In genomic region chr15:85828071-85828470, GRCm38 (mm10) we compare ENCODE assay signal across 25 mouse cellular contexts. TPM values are rescaled to one million over a fixed set of nuclear protein-coding genes. Genes with fewer than 3 reads are reported as not detected.
DNase-seq lines count a peak whose midpoint lies in the region; ATAC-seq and TF ChIP-seq lines count a peak whose summit lies in the region.
"Had no signal": no experiment of that assay in that cellular context is flagged by ENCODE, and none has a peak within 500 bp of the region (broad histone marks: within the 10 kb centered on the region; RNA-seq: fewer than 3 reads in every experiment).

No protein-coding gene starts in this region.

- 23% methylated on average over 4 of the region's 4 CpGs for WGBS in liver, adult 2 months
- WGBS in midbrain, embryonic 11.5 days, result 92% methylated on average over 4 of the region's 4 CpGs
- WGBS in midbrain, embryonic 10.5 days, result 85% methylated on average over 4 of the region's 4 CpGs

- no peaks in the 10 kb centered on the region for H3K27me3 ChIP-seq in liver, adult 2 months (ENCODE audit: control insufficient read depth, insufficient read depth, low read length)
- no peaks in the 10 kb centered on the region for H3K27me3 ChIP-seq in midbrain, embryonic 11.5 days (ENCODE audit: control insufficient read depth, insufficient read depth, low read length)
- no peaks in the 10 kb centered on the region for H3K27me3 ChIP-seq in midbrain, embryonic 10.5 days (ENCODE audit: low read depth, poor library complexity, severe bottlenecking)
- H3K27me3 ChIP-seq: embryonic facial prominence, embryonic 12.5 days; forebrain, embryonic 13.5 days had no signal

- no peaks in the 10 kb centered on the region for H3K36me3 ChIP-seq in liver, adult 2 months (ENCODE audit: control insufficient read depth, insufficient read depth, low read length)
- no peaks in the 10 kb centered on the region for H3K36me3 ChIP-seq in midbrain, embryonic 11.5 days (ENCODE audit: control insufficient read depth, insufficient read depth, low read length)
- H3K36me3 ChIP-seq in midbrain, embryonic 10.5 days, result no peaks in the 10 kb centered on the region
- H3K36me3 ChIP-seq: embryonic facial prominence, embryonic 10.5 days; embryonic facial prominence, embryonic 12.5 days; G1E had no signal

- no peaks in the 10 kb centered on the region for H3K9me3 ChIP-seq in midbrain, embryonic 11.5 days (ENCODE audit: control insufficient read depth, low read length)
- H3K9me3 ChIP-seq in midbrain, embryonic 10.5 days (replicated peaks), result no peaks in the 10 kb centered on the region
- H3K9me3 ChIP-seq: embryonic facial prominence, embryonic 10.5 days; embryonic facial prominence, embryonic 12.5 days; forebrain, embryonic 13.5 days; G1E had no signal

- no peaks in the 10 kb centered on the region for H3K79me2 ChIP-seq in liver, adult 2 months (ENCODE audit: control insufficient read depth, insufficient read depth, low read length)

- H3K4me2 ChIP-seq in midbrain, embryonic 11.5 days, result no peak overlapping the region
- H3K4me2 ChIP-seq: embryonic facial prominence, embryonic 12.5 days; forebrain, embryonic 13.5 days had no signal

- peak overlapping the region; percentile 23; the same call in 1 of the 2 replicates for H3K27ac ChIP-seq in liver, adult 2 months (replicated peaks; ENCODE audit: insufficient read depth, low read depth, low read length)
- H3K27ac ChIP-seq in midbrain, embryonic 11.5 days (ENCODE audit: low read depth, low read length), result no peak overlapping the region
- H3K27ac ChIP-seq in midbrain, embryonic 10.5 days (replicated peaks), result no peak overlapping the region
- H3K27ac ChIP-seq: embryonic facial prominence, embryonic 10.5 days; embryonic facial prominence, embryonic 12.5 days; forebrain, embryonic 13.5 days had no signal

- peak; percentile 87 for DNase-seq in liver, adult 2 months (ENCODE audit: extremely low read depth, low read depth, low spot score)
- DNase-seq in liver, result no peak
- peak; percentile 55 for DNase-seq in lung, postnatal 25 days (ENCODE audit: low spot score)
- no peak for DNase-seq in lung, postnatal 4 days
- peak; percentile 57 for DNase-seq in midbrain, embryonic 11.5 days (ENCODE audit: low spot score, missing footprints)
- no peak for DNase-seq in midbrain, embryonic 10.5 days (ENCODE audit: low spot score)
- peak; percentile 20 for DNase-seq in naive thymus-derived CD4-positive, alpha-beta T cell, adult 2 months (ENCODE audit: low read depth)
- DNase-seq: adrenal gland, adult 8-10 months; adrenal gland, postnatal 14 days; adrenal gland, postnatal 36 days; B cell, adult 2 months; cerebellum, adult 11-12 months; cerebellum, adult 2 months; cerebellum, adult 9-10 months; cerebellum, postnatal 10 days; cerebellum, postnatal 25 days had no signal

- no peak for ATAC-seq in midbrain, embryonic 11.5 days (ENCODE audit: low FRiP score)
- ATAC-seq: activated CD4-positive, CD25-positive, alpha-beta regulatory T cell, adult 4 months; CD4-positive, CD25-positive, alpha-beta regulatory T cell, adult 4 months; forebrain, embryonic 13.5 days; Patski had no signal

- H3K4me3 ChIP-seq in liver, adult 2 months (ENCODE audit: insufficient read depth, low read depth, low read length), result no peak overlapping the region
- H3K4me3 ChIP-seq in midbrain, embryonic 11.5 days (ENCODE audit: low read depth, low read length), result no peak overlapping the region
- no peak overlapping the region for H3K4me3 ChIP-seq in midbrain, embryonic 10.5 days
- H3K4me3 ChIP-seq: embryonic facial prominence, embryonic 10.5 days; embryonic facial prominence, embryonic 12.5 days; forebrain, embryonic 13.5 days had no signal

- TF ChIP-seq CTCF in liver, adult 2 months (IDR thresholded peaks at IDR 0.05; ENCODE audit: low read depth, low read length), result no peak

- no peak overlapping the region for H3K9ac ChIP-seq in liver, adult 2 months (ENCODE audit: low read depth, low read length)
- no peak overlapping the region for H3K9ac ChIP-seq in midbrain, embryonic 11.5 days (ENCODE audit: low read length)
- H3K9ac ChIP-seq: embryonic facial prominence, embryonic 12.5 days; forebrain, embryonic 13.5 days had no signal

- peaks cover 21% of the 10 kb centered on the region; the same call in 1 of the 2 replicates for H3K4me1 ChIP-seq in liver, adult 2 months (ENCODE audit: control insufficient read depth, insufficient read depth, low read length)
- H3K4me1 ChIP-seq in midbrain, embryonic 11.5 days (ENCODE audit: control insufficient read depth, insufficient read depth, low read length), result peaks cover 3% of the 10 kb centered on the region
- peaks cover 14% of the 10 kb centered on the region for H3K4me1 ChIP-seq in midbrain, embryonic 10.5 days

- no peak for TF ChIP-seq POLR2A in liver, adult 2 months (IDR thresholded peaks at IDR 0.05; ENCODE audit: extremely low read depth, insufficient read depth, low read length)

RNA-seq across cellular contexts. Expression of gene Ttc38, which starts 4.0 kb away (rescaled TPM):
- 52.4 and 59.5 TPM in 2 replicates for total RNA-seq in liver, adult 2 months (2014; rRNA removed)
- polyA plus RNA-seq in liver, adult 2 months (2012; rRNA removed), result 19.1 and 37.2 TPM in 2 replicates
- polyA plus RNA-seq in midbrain, embryonic 11.5 days (2014; fragmentation: Nextera tagmentation; extraction: Ambion mirVana), result 1.9 and 2.4 TPM in 2 replicates
- polyA plus RNA-seq in midbrain, embryonic 10.5 days (2016; fragmentation: Nextera tagmentation; extraction: Ambion mirVana), result 2.2 and 2.3 TPM in 2 replicates

RNA-seq across cellular contexts. Expression of gene Pkdrej, which starts 6.5 kb away (rescaled TPM):
- total RNA-seq in liver, adult 2 months (2014; rRNA removed), result under 0.01 and 0.09 TPM in 2 replicates
- 0.01 TPM in 2 replicates for polyA plus RNA-seq in liver, adult 2 months (2012; rRNA removed)
- polyA plus RNA-seq in midbrain, embryonic 11.5 days (2014; fragmentation: Nextera tagmentation; extraction: Ambion mirVana), result 0.07 and 0.15 TPM in 2 replicates
- 0.06 TPM in 1 of 2 replicates, not detected in the other for polyA plus RNA-seq in midbrain, embryonic 10.5 days (2016; fragmentation: Nextera tagmentation; extraction: Ambion mirVana)
- total RNA-seq: CH12.LX had no signal
- polyA plus RNA-seq: activated CD4-positive, CD25-positive, alpha-beta regulatory T cell, adult 4 months; CD4-positive, CD25-positive, alpha-beta regulatory T cell, adult 4 months; forebrain, embryonic 11.5 days; forebrain, embryonic 13.5 days; G1E had no signal

RNA-seq across cellular contexts. Expression of gene Cdpf1, which starts 16.6 kb away (rescaled TPM):
- 10.1 and 11.6 TPM in 2 replicates for total RNA-seq in liver, adult 2 months (2014; rRNA removed)
- 18.3 and 19.6 TPM in 2 replicates for polyA plus RNA-seq in liver, adult 2 months (2012; rRNA removed)
- 18.1 and 21.8 TPM in 2 replicates for polyA plus RNA-seq in midbrain, embryonic 11.5 days (2014; fragmentation: Nextera tagmentation; extraction: Ambion mirVana)
- polyA plus RNA-seq in midbrain, embryonic 10.5 days (2016; fragmentation: Nextera tagmentation; extraction: Ambion mirVana), result 28.0 and 32.5 TPM in 2 replicates

RNA-seq across cellular contexts. Expression of gene Gtse1, which starts 31.5 kb away (rescaled TPM):
- total RNA-seq in liver, adult 2 months (2014; rRNA removed), result 0.28 and 0.67 TPM in 2 replicates
- polyA plus RNA-seq in liver, adult 2 months (2012; rRNA removed), result 0.33 and 0.55 TPM in 2 replicates
- 38.6 and 43.7 TPM in 2 replicates for polyA plus RNA-seq in midbrain, embryonic 11.5 days (2014; fragmentation: Nextera tagmentation; extraction: Ambion mirVana)
- 53.5 and 61.1 TPM in 2 replicates for polyA plus RNA-seq in midbrain, embryonic 10.5 days (2016; fragmentation: Nextera tagmentation; extraction: Ambion mirVana)

RNA-seq across cellular contexts. Expression of gene Trmu, which starts 51.0 kb away (rescaled TPM):
- 9.4 and 10.1 TPM in 2 replicates for total RNA-seq in liver, adult 2 months (2014; rRNA removed)
- polyA plus RNA-seq in liver, adult 2 months (2012; rRNA removed), result 13.9 and 17.0 TPM in 2 replicates
- polyA plus RNA-seq in midbrain, embryonic 11.5 days (2014; fragmentation: Nextera tagmentation; extraction: Ambion mirVana), result 29.9 and 33.5 TPM in 2 replicates
- polyA plus RNA-seq in midbrain, embryonic 10.5 days (2016; fragmentation: Nextera tagmentation; extraction: Ambion mirVana), result 36.3 and 39.5 TPM in 2 replicates

Comparison
In these comparisons a context has a peak if more than half of its experiments do, and no peak if none do; other contexts are left out.
1. DNase-seq: peak in liver, adult 2 months (single experiment), lung, postnatal 25 days (single experiment), midbrain, embryonic 11.5 days (single experiment) and naive thymus-derived CD4-positive, alpha-beta T cell, adult 2 months (single experiment); none in liver (single experiment), lung, postnatal 4 days (0 of 2) and midbrain, embryonic 10.5 days (single experiment).